Mouse (Mus musculus): ENCODE measurements around the gene Degs2.

GRCm38 (mm10) chr12:108709964-108710765, 8.1 kb upstream of the Degs2 start:
- TF ChIP-seq POLR2A (IDR thresholded peaks at IDR 0.05; ENCODE audit: control insufficient read depth, low read depth, low read length) (no peak), CTCF (IDR thresholded peaks at IDR 0.05; ENCODE audit: control insufficient read depth, insufficient read depth, insufficient replicate concordance, low read depth, low read length) (no peak)

Data from testis, adult 2 months (tissue).